Mouse (Mus musculus) embryonic stem cell, embryonic (primary cell): ENCODE measurements around the gene Pex7.

ENCODE experiments used
- CTCF ChIA-PET, 4 experiments: fragments of 300-600 bp in 2 of 4; fragments of 350-600 bp in 2 of 4; sonication (Branson Sonifier 250); formaldehyde crosslinking; loops; one replicate each; lab custom pipeline; 2022; ENCODE audit warnings: inconsistent platforms in 2 of 4; lab: Charles Lee
- POLR2A ChIA-PET, 4 experiments: fragments of 300-600 bp in 2 of 4; fragments of 350-600 bp in 2 of 4; sonication (Branson Sonifier 250); formaldehyde crosslinking; loops; one replicate each; lab custom pipeline; 2022; ENCODE audit warnings: antibody characterized with exemption in 4 of 4, inconsistent platforms in 1 of 4; lab: Charles Lee

Gene Pex7

GRCm38 (mm10) chr10:19901992-19902391 is 5.5 kb downstream of the Pex7 start:
- ChIA-PET POLR2A (interaction anchor here in 2 of 4 experiments (0.6 to 1.5 kb wide), 3 partner anchors 9 to 1289 kb away, joined by 4 to 6 read pairs (median 6); no protein-coding TSS in a partner anchor), CTCF (interaction anchor here in 2 of 4 experiments (0.8 to 1.4 kb wide), 2 partner anchors 10 to 171 kb away, joined by 3 to 6 read pairs; no protein-coding TSS in a partner anchor)

GRCm38 (mm10) chr10:19900191-19900590 is 7.3 kb downstream of the Pex7 start:
- ChIA-PET POLR2A (interaction anchor here in 1 of 4 experiments (0.9 to 1.0 kb wide), 2 partner anchors 17 to 50 kb away, joined by 3 read pairs; no protein-coding TSS in a partner anchor), CTCF (no interaction called here)

GRCm38 (mm10) chr10:19893976-19894375 is 13.5 kb downstream of the Pex7 start:
- ChIA-PET CTCF (no interaction called here), POLR2A (no interaction called here)

- POLR2A ChIA-PET, result interaction anchor here in 1 of 4 experiments (1.8 kb wide), 1 partner anchor 9 kb away, joined by 6 read pairs; no protein-coding TSS in a partner anchor
- CTCF ChIA-PET, result interaction anchor here in 3 of 4 experiments (0.7 to 2.4 kb wide), 6 partner anchors 41 to 200 kb away, joined by 3 to 13 read pairs (median 3); partner anchors contain the start of genes Il20ra (in 1 of the 3) and Map3k5 (in 1 of the 3)
These were observed 14.3 kb downstream of the Pex7 start for GRCm38 (mm10) chr10:19893146-19893545.

- POLR2A ChIA-PET, result interaction anchor here in 3 of 4 experiments (0.6 to 1.8 kb wide), 7 partner anchors 10 to 559 kb away, joined by 3 to 6 read pairs (median 5); partner anchors contain the start of genes Il20ra (in 1 of the 3) and Pex7 (in 1 of the 3)
- CTCF ChIA-PET, result interaction anchor here (0.5 to 2.4 kb wide), 13 partner anchors 10 to 897 kb away, joined by 3 to 13 read pairs (median 5); partner anchors contain the start of genes Il20ra (in 3 of the 4), Pex7 (in 2 of the 4) and Map3k5 (in 1 of the 4)
These were observed 15.8 kb downstream of the Pex7 start for GRCm38 (mm10) chr10:19891686-19892085.

- ChIA-PET CTCF (interaction anchor here in 2 of 4 experiments (0.5 to 1.2 kb wide), 3 partner anchors 60 to 217 kb away, joined by 3 read pairs; no protein-coding TSS in a partner anchor), POLR2A (no interaction called here)
These were observed 17.6 kb downstream of the Pex7 start for GRCm38 (mm10) chr10:19889908-19890307.

GRCm38 (mm10) chr10:19886249-19886648 is 21.2 kb downstream of the Pex7 start:
- ChIA-PET POLR2A (interaction anchor here in 1 of 4 experiments (1.3 to 1.5 kb wide), 2 partner anchors 9 to 10 kb away, joined by 3 read pairs; no protein-coding TSS in a partner anchor), CTCF (interaction anchor here in 2 of 4 experiments (0.6 to 2.6 kb wide), 2 partner anchors 178 to 311 kb away, joined by 3 to 9 read pairs; no protein-coding TSS in a partner anchor)

GRCm38 (mm10) chr10:19884409-19884808 is 23.1 kb downstream of the Pex7 start:
- ChIA-PET CTCF (interaction anchor here in 2 of 4 experiments (0.6 to 2.6 kb wide), 3 partner anchors 172 to 969 kb away, joined by 4 to 9 read pairs (median 6); partner anchors contain the start of gene Il20ra (in 1 of the 2)), POLR2A (interaction anchor here in 1 of 4 experiments (0.6 to 1.5 kb wide), 4 partner anchors 9 to 175 kb away, joined by 3 to 6 read pairs (median 3); no protein-coding TSS in a partner anchor)

- CTCF ChIA-PET, result no interaction called here
These were observed 27.1 kb downstream of the Pex7 start for GRCm38 (mm10) chr10:19880437-19880836.

GRCm38 (mm10) chr10:19879161-19879560 is 28.3 kb downstream of the Pex7 start:
- ChIA-PET POLR2A (no interaction called here), CTCF (no interaction called here)

More at GRCm38 (mm10) chr10:19880437-19880836, 27.1 kb downstream of the Pex7 start:
- POLR2A ChIA-PET, result interaction anchor here in 1 of 4 experiments (0.9 kb wide), 1 partner anchor 15 kb away, joined by 3 read pairs; no protein-coding TSS in a partner anchor

GRCm38 (mm10) chr10:19877679-19878078 is 29.8 kb downstream of the Pex7 start:
- ChIA-PET CTCF (interaction anchor here in 1 of 4 experiments (1.3 kb wide), 1 partner anchor 169 kb away, joined by 4 read pairs; no protein-coding TSS in a partner anchor), POLR2A (interaction anchor here in 2 of 4 experiments (0.5 to 0.6 kb wide), 2 partner anchors 210 to 437 kb away, joined by 3 read pairs; no protein-coding TSS in a partner anchor)

GRCm38 (mm10) chr10:19877257-19877656 is 30.2 kb downstream of the Pex7 start:
- CTCF ChIA-PET, result interaction anchor here in 2 of 4 experiments (1.1 to 1.3 kb wide), 2 partner anchors 30 to 169 kb away, joined by 3 to 4 read pairs; partner anchors contain the start of gene Pex7 (in 1 of the 2)
- POLR2A ChIA-PET, result interaction anchor here in 2 of 4 experiments (0.6 to 0.7 kb wide), 2 partner anchors 14 to 438 kb away, joined by 3 read pairs; no protein-coding TSS in a partner anchor

GRCm38 (mm10) chr10:19876669-19877068 is 30.8 kb downstream of the Pex7 start:
- POLR2A ChIA-PET, result interaction anchor here in 2 of 4 experiments (0.7 to 2.1 kb wide), 4 partner anchors 7 to 15 kb away, joined by 3 to 6 read pairs (median 4); no protein-coding TSS in a partner anchor
- CTCF ChIA-PET, result interaction anchor here in 2 of 4 experiments (1.1 to 1.3 kb wide), 2 partner anchors 30 to 168 kb away, joined by 3 to 4 read pairs; partner anchors contain the start of gene Pex7 (in 1 of the 2)

GRCm38 (mm10) chr10:19875346-19875745 is 32.1 kb downstream of the Pex7 start:
- CTCF ChIA-PET, result no interaction called here
- POLR2A ChIA-PET, result interaction anchor here in 1 of 4 experiments (1.9 to 2.1 kb wide), 2 partner anchors 9 to 12 kb away, joined by 6 read pairs; no protein-coding TSS in a partner anchor

- POLR2A ChIA-PET, result interaction anchor here in 2 of 4 experiments (0.7 kb wide), 2 partner anchors 54 to 1418 kb away, joined by 3 to 4 read pairs; no protein-coding TSS in a partner anchor
These were observed 51.7 kb downstream of the Pex7 start for GRCm38 (mm10) chr10:19855597-19856306.

GRCm38 (mm10) chr10:19853609-19854008 is 53.9 kb downstream of the Pex7 start:
- ChIA-PET CTCF (no interaction called here), POLR2A (interaction anchor here in 1 of 4 experiments (1.2 to 1.4 kb wide), 3 partner anchors 9 to 295 kb away, joined by 3 to 4 read pairs (median 3); partner anchors contain the start of gene Map7)

More at GRCm38 (mm10) chr10:19855597-19856306, 51.7 kb downstream of the Pex7 start:
- CTCF ChIA-PET, result no interaction called here

- CTCF ChIA-PET, result interaction anchor here in 3 of 4 experiments (0.6 to 1.2 kb wide), 4 partner anchors 98 to 442 kb away, joined by 3 to 6 read pairs (median 3); no protein-coding TSS in a partner anchor
- POLR2A ChIA-PET, result interaction anchor here in 3 of 4 experiments (0.6 to 1.4 kb wide), 11 partner anchors 8 to 296 kb away, joined by 3 to 6 read pairs (median 3); partner anchors contain the start of genes Map3k5 (in 2 of the 3) and Map7 (in 1 of the 3)
These were observed 54.7 kb downstream of the Pex7 start for GRCm38 (mm10) chr10:19852776-19853175.
